Mouse (Mus musculus): ENCODE results near the gene Zbtb42. TPM values are rescaled to one million over a fixed set of nuclear protein-coding genes. Genes with fewer than 3 reads are reported as not detected.

Zbtb42 gene
- total RNA-seq, 2 experiments from 2014 or later = 1.8 to 2.1 TPM

GRCm38 (mm10) chr12:112730808-112731207 lies 52.2 kb downstream of the Zbtb42 start:
- no peak for DNase-seq

Small RNA genes lying within 50 kb of the gene (microRNA-seq; reads per million reads assigned to microRNA genes)
- 0.75 to 1.3 reads per million in 2 experiments for gene Mir6939

Other genes with a start within 250 kb of the Zbtb42 start
- 1 to 10 TPM; 2.1 to 2.4 TPM for gene A530016L24Rik, start 189.4 kb upstream of the Zbtb42 start, total RNA-seq (2021)
- under 1 TPM; 0.20 to 0.52 TPM for gene Tmem179, start 162.1 kb upstream of the Zbtb42 start, total RNA-seq (2021)
- gene Inf2, start 90.0 kb upstream of the Zbtb42 start, total RNA-seq (2021) = 10 to 100 TPM; 16.8 to 22.5 TPM
- gene Adssl1, start 58.8 kb upstream of the Zbtb42 start, total RNA-seq (2021) = 100 to 1,000 TPM; 340 to 358 TPM
- gene Siva1, start 34.1 kb upstream of the Zbtb42 start, total RNA-seq (2021) = 10 to 100 TPM; 27.2 to 28.1 TPM
- gene Akt1, start 3.9 kb upstream of the Zbtb42 start, total RNA-seq (2021) = 100 to 1,000 TPM; 133 to 142 TPM
- gene Cep170b, start 41.6 kb downstream of the Zbtb42 start, total RNA-seq (2021) = 10 to 100 TPM; 11.2 to 12.6 TPM
- 1 to 10 TPM; 7.3 to 9.1 TPM for gene Pld4, start 81.8 kb downstream of the Zbtb42 start, total RNA-seq (2021)
- 10 to 100 TPM; 12.2 to 18.6 TPM for gene Ahnak2, start 123.8 kb downstream of the Zbtb42 start, total RNA-seq (2021)
- 1 to 10 TPM in 1 of 2 experiments, under 1 TPM in 1; 0.75 to 1.7 TPM for gene Clba1, start 130.1 kb downstream of the Zbtb42 start, total RNA-seq (2021)
- 10 to 100 TPM in 1 of 2 experiments, 1 to 10 TPM in 1; 9.4 to 12.0 TPM for gene Cdca4, start 150.6 kb downstream of the Zbtb42 start, total RNA-seq (2021)
- gene Gpr132, start 189.4 kb downstream of the Zbtb42 start, total RNA-seq (2021) = under 1 TPM in 1 of 2 experiments, not detected in 1; 0.09 TPM